Mouse (Mus musculus) R1 (cell line): Measurements from ENCODE around the gene Ccdc12.
"Not testable (repeated sequence)": the region's sequence is repeated elsewhere in the genome, so short reads cannot be mapped to it uniquely, and the experiment has no call there.

Source experiments
- DNase-seq: peaks from one replicate; pipeline ENCODE4 v3.0.0-alpha.2; 2018; ENCODE audit warnings: low read depth, low spot score

The Ccdc12 gene

GRCm38 (mm10) chr9:110673107-110673752 lies 16.9 kb downstream of the Ccdc12 start:
- peak; percentile 67 for DNase-seq

- no peak for DNase-seq
Measured at GRCm38 (mm10) chr9:110676492-110676911, 20.2 kb downstream of the Ccdc12 start.

GRCm38 (mm10) chr9:110678886-110679285 lies 22.6 kb downstream of the Ccdc12 start:
- no peak for DNase-seq

- no peak for DNase-seq
Measured at GRCm38 (mm10) chr9:110680736-110681507, 24.6 kb downstream of the Ccdc12 start.

GRCm38 (mm10) chr9:110681817-110682216 lies 25.5 kb downstream of the Ccdc12 start:
- DNase-seq, result no peak

GRCm38 (mm10) chr9:110682255-110682654 lies 26.0 kb downstream of the Ccdc12 start:
- DNase-seq, result no peak

- not testable (repeated sequence) for DNase-seq
Measured at GRCm38 (mm10) chr9:110682697-110683096, 26.4 kb downstream of the Ccdc12 start.

GRCm38 (mm10) chr9:110683574-110684099 lies 27.3 kb downstream of the Ccdc12 start:
- no peak for DNase-seq

GRCm38 (mm10) chr9:110684100-110684831 lies 28.0 kb downstream of the Ccdc12 start:
- no peak for DNase-seq

- DNase-seq, result peak; percentile 11
Measured at GRCm38 (mm10) chr9:110685187-110685586, 28.9 kb downstream of the Ccdc12 start.

- peak; percentile 17 for DNase-seq
Measured at GRCm38 (mm10) chr9:110685591-110685990, 29.3 kb downstream of the Ccdc12 start.

- no peak for DNase-seq
Measured at GRCm38 (mm10) chr9:110686472-110686871, 30.2 kb downstream of the Ccdc12 start.

- DNase-seq, result peak; percentile 18
Measured at GRCm38 (mm10) chr9:110687061-110687460, 30.8 kb downstream of the Ccdc12 start.

- DNase-seq, result no peak
Measured at GRCm38 (mm10) chr9:110687846-110688245, 31.5 kb downstream of the Ccdc12 start.

- DNase-seq, result peak; percentile 16
Measured at GRCm38 (mm10) chr9:110689261-110689779, 33.0 kb downstream of the Ccdc12 start.

GRCm38 (mm10) chr9:110695165-110695755 lies 39.0 kb downstream of the Ccdc12 start:
- no peak for DNase-seq

GRCm38 (mm10) chr9:110696427-110696826 lies 40.1 kb downstream of the Ccdc12 start:
- no peak for DNase-seq

- peak; percentile 52 for DNase-seq
Measured at GRCm38 (mm10) chr9:110697465-110697864, 41.2 kb downstream of the Ccdc12 start.

- no peak for DNase-seq
Measured at GRCm38 (mm10) chr9:110699574-110699973, 43.3 kb downstream of the Ccdc12 start.

GRCm38 (mm10) chr9:110701114-110702032 lies 45.1 kb downstream of the Ccdc12 start:
- DNase-seq, result no peak
